Mouse (Mus musculus) liver, embryonic 15.5 days (tissue): ENCODE results near the gene Exo5. TPM values are rescaled to one million over a fixed set of nuclear protein-coding genes. Genes with fewer than 3 reads are reported as not detected.

Experiments used
- ATAC-seq: fragments of 200-750 bp; cut with Nextera tagmentation; 2 replicates; pipeline ENCODE4 v1.8.0; 2017; ENCODE audit warnings: moderate number of reproducible peaks, mild to moderate bottlenecking, moderate library complexity; ENCODE audit not compliant: insufficient read depth
- H3K27ac ChIP-seq: fragments of 300-500 bp; sonication (generic); replicated peaks from 2 replicates; pipeline ENCODE4 v1.5.1; 2015; ENCODE audit warnings: mild to moderate bottlenecking, inconsistent platforms
- H3K27me3 ChIP-seq: fragments of 300-500 bp; sonication (generic); 2 replicates; pipeline ENCODE4 v1.6.1; 2015; ENCODE audit warnings: mild to moderate bottlenecking, inconsistent platforms
- H3K36me3 ChIP-seq: fragments of 300-500 bp; sonication (generic); replicated peaks from 2 replicates; pipeline ENCODE4 v1.6.1; 2015; ENCODE audit warnings: moderate library complexity, mild to moderate bottlenecking, inconsistent platforms
- H3K4me1 ChIP-seq: fragments of 300-500 bp; sonication (generic); replicated peaks from 2 replicates; pipeline ENCODE4 v1.6.1; 2015; ENCODE audit warnings: inconsistent platforms
- H3K4me2 ChIP-seq: fragments of 300-500 bp; sonication (generic); 2 replicates; pipeline ENCODE4 v1.6.1; 2015; ENCODE audit warnings: moderate library complexity, mild to moderate bottlenecking, inconsistent platforms
- H3K4me3 ChIP-seq: fragments of 300-500 bp; sonication (generic); replicated peaks from 2 replicates; pipeline ENCODE4 v1.5.1; 2015; ENCODE audit warnings: mild to moderate bottlenecking, inconsistent platforms
- H3K9ac ChIP-seq: fragments of 300-500 bp; sonication (generic); 2 replicates; pipeline ENCODE4 v1.6.1; 2015; ENCODE audit warnings: moderate library complexity, mild to moderate bottlenecking, inconsistent platforms
- H3K9me3 ChIP-seq: fragments of 300-500 bp; sonication (generic); replicated peaks from 2 replicates; pipeline ENCODE4 v1.6.1; 2016; ENCODE audit warnings: inconsistent platforms
- WGBS: fragments of 180-500 bp; shearing (Covaris S2); methylation state at CpG from one replicate; pipeline ENCODE4 v1.1.7; 2015; ENCODE audit warnings: mixed read lengths; ENCODE audit not compliant: insufficient replicate concordance; 5-methylcytosine and 5-hydroxymethylcytosine counted together
- polyA plus RNA-seq: library from polyadenylated mRNA; unstranded; fragments of >200 nt; fragmentation: Nextera tagmentation; extraction: Ambion mirVana; gene quantifications from 2 replicates; pipeline ENCODE4 v1.2.1, GENCODE M21; 2015

Gene Exo5
- polyA plus RNA-seq, 1 experiment from 2014 or later, result 6.2 TPM

GRCm38 (mm10) chr4:120887381-120888112 lies 37.3 kb downstream of the Exo5 start:
- H3K4me3 ChIP-seq, result no peak overlapping the region
- H3K9me3 ChIP-seq, result no peaks in the 10 kb centered on the region
- peaks cover 3% of the 10 kb centered on the region; the same call in 1 of the 2 replicates for H3K27me3 ChIP-seq
- no peak overlapping the region for H3K4me2 ChIP-seq
- H3K36me3 ChIP-seq, result no peaks in the 10 kb centered on the region
- H3K4me1 ChIP-seq, result peaks cover 3% of the 10 kb centered on the region; the same call in 1 of the 2 replicates
- WGBS, result 23% methylated on average over 8 of the region's 8 CpGs
- no peak overlapping the region for H3K9ac ChIP-seq
- no peak for ATAC-seq
- no peak overlapping the region for H3K27ac ChIP-seq

- no peak overlapping the region for H3K27ac ChIP-seq
- H3K9ac ChIP-seq, result no peak overlapping the region
- 65% methylated on average over 5 of the region's 5 CpGs for WGBS
- H3K4me1 ChIP-seq, result peaks cover 3% of the 10 kb centered on the region; the same call in 1 of the 2 replicates
- peaks cover under 1% of the 10 kb centered on the region; the same call in 1 of the 2 replicates for H3K27me3 ChIP-seq
- no peak for ATAC-seq
- H3K4me2 ChIP-seq, result no peak overlapping the region
- no peak overlapping the region for H3K4me3 ChIP-seq
- H3K9me3 ChIP-seq, result no peaks in the 10 kb centered on the region
- no peaks in the 10 kb centered on the region for H3K36me3 ChIP-seq
These were observed 38.0 kb downstream of the Exo5 start for GRCm38 (mm10) chr4:120886811-120887210.

- no peak overlapping the region for H3K4me3 ChIP-seq
- H3K36me3 ChIP-seq, result no peaks in the 10 kb centered on the region
- no peak for ATAC-seq
- no peak overlapping the region for H3K9ac ChIP-seq
- H3K4me1 ChIP-seq, result peaks cover 3% of the 10 kb centered on the region; the same call in 1 of the 2 replicates
- no peak overlapping the region for H3K4me2 ChIP-seq
- no peaks in the 10 kb centered on the region for H3K9me3 ChIP-seq
- H3K27ac ChIP-seq, result no peak overlapping the region
- 27% methylated on average over 4 of the region's 4 CpGs for WGBS
- H3K27me3 ChIP-seq, result no peaks in the 10 kb centered on the region; the same call in 1 of the 2 replicates
These were observed 38.7 kb downstream of the Exo5 start for GRCm38 (mm10) chr4:120886131-120886530.

- H3K4me2 ChIP-seq, result no peak overlapping the region
- 37% methylated on average over 13 of the region's 13 CpGs for WGBS
- peaks cover 3% of the 10 kb centered on the region; the same call in 1 of the 2 replicates for H3K4me1 ChIP-seq
- no peak overlapping the region for H3K4me3 ChIP-seq
- no peaks in the 10 kb centered on the region for H3K36me3 ChIP-seq
- no peak overlapping the region for H3K9ac ChIP-seq
- H3K27ac ChIP-seq, result no peak overlapping the region
- no peak for ATAC-seq
- H3K9me3 ChIP-seq, result no peaks in the 10 kb centered on the region
- no peaks in the 10 kb centered on the region; the same call in 1 of the 2 replicates for H3K27me3 ChIP-seq
These were observed 39.4 kb downstream of the Exo5 start for GRCm38 (mm10) chr4:120885208-120886120.

- Histone ChIP-seq H3K9ac (no peak overlapping the region), H3K9me3 (no peaks in the 10 kb centered on the region), H3K4me2 (no peak overlapping the region), H3K27me3 (no peaks in the 10 kb centered on the region; the same call in 1 of the 2 replicates), H3K4me1 (peaks cover 3% of the 10 kb centered on the region; the same call in 1 of the 2 replicates), H3K27ac (no peak overlapping the region), H3K4me3 (no peak overlapping the region), H3K36me3 (no peaks in the 10 kb centered on the region)
- 51% methylated on average over 5 of the region's 5 CpGs for WGBS
- ATAC-seq, result no peak
These were observed 42.7 kb downstream of the Exo5 start for GRCm38 (mm10) chr4:120882002-120882625.

GRCm38 (mm10) chr4:120880731-120881432 lies 43.9 kb downstream of the Exo5 start:
- H3K4me3 ChIP-seq, result no peak overlapping the region
- ATAC-seq, result no peak
- H3K27me3 ChIP-seq, result no peaks in the 10 kb centered on the region
- H3K9ac ChIP-seq, result no peak overlapping the region
- H3K36me3 ChIP-seq, result no peaks in the 10 kb centered on the region
- 22% methylated on average over 6 of the region's 6 CpGs for WGBS
- peaks cover 3% of the 10 kb centered on the region; the same call in 1 of the 2 replicates for H3K4me1 ChIP-seq
- no peaks in the 10 kb centered on the region for H3K9me3 ChIP-seq
- H3K27ac ChIP-seq, result no peak overlapping the region
- no peak overlapping the region for H3K4me2 ChIP-seq

- ATAC-seq, result no peak
- Histone ChIP-seq H3K4me1 (no peaks in the 10 kb centered on the region), H3K27ac (no peak overlapping the region), H3K9me3 (no peaks in the 10 kb centered on the region), H3K9ac (no peak overlapping the region), H3K4me3 (no peak overlapping the region), H3K27me3 (no peaks in the 10 kb centered on the region), H3K36me3 (no peaks in the 10 kb centered on the region), H3K4me2 (no peak overlapping the region)
- 37% methylated on average over 4 of the region's 4 CpGs for WGBS
These were observed 45.4 kb downstream of the Exo5 start for GRCm38 (mm10) chr4:120879386-120879785.

GRCm38 (mm10) chr4:120878728-120879127 lies 46.1 kb downstream of the Exo5 start:
- Histone ChIP-seq H3K9ac (no peak overlapping the region), H3K27ac (no peak overlapping the region), H3K36me3 (no peaks in the 10 kb centered on the region), H3K4me3 (no peak overlapping the region), H3K4me2 (no peak overlapping the region), H3K27me3 (no peaks in the 10 kb centered on the region), H3K4me1 (no peaks in the 10 kb centered on the region), H3K9me3 (no peaks in the 10 kb centered on the region)
- ATAC-seq, result no peak
- WGBS, result 59% methylated on average over 3 of the region's 3 CpGs

- peaks cover 6% of the 10 kb centered on the region; the same call in 1 of the 2 replicates for H3K27me3 ChIP-seq
- no peaks in the 10 kb centered on the region for H3K9me3 ChIP-seq
- no peaks in the 10 kb centered on the region for H3K4me1 ChIP-seq
- no peak for ATAC-seq
- no peak overlapping the region for H3K4me2 ChIP-seq
- no peak overlapping the region for H3K4me3 ChIP-seq
- WGBS, result 66% methylated on average over 3 of the region's 3 CpGs
- no peak overlapping the region for H3K27ac ChIP-seq
- H3K9ac ChIP-seq, result no peak overlapping the region
- H3K36me3 ChIP-seq, result no peaks in the 10 kb centered on the region
These were observed 48.9 kb downstream of the Exo5 start for GRCm38 (mm10) chr4:120875961-120876360.
